Mouse (Mus musculus) B cell, adult 2 months (primary cell): ENCODE measurements at regions not wholly inside any gene's neighbourhood (a gene's known extent, or its start where the extent isn't known, plus 50 kb on each side); places are given as distances from the start of the nearest gene placed in this dataset.

Source experiments
- DNase-seq, 2 experiments: peaks; one replicate each; pipeline ENCODE4 v3.0.0; 2022

GRCm38 (mm10) chr1:76018588-76018987, 472.5 kb downstream of the Slc4a3 start:
- no peak for DNase-seq

DNA sequence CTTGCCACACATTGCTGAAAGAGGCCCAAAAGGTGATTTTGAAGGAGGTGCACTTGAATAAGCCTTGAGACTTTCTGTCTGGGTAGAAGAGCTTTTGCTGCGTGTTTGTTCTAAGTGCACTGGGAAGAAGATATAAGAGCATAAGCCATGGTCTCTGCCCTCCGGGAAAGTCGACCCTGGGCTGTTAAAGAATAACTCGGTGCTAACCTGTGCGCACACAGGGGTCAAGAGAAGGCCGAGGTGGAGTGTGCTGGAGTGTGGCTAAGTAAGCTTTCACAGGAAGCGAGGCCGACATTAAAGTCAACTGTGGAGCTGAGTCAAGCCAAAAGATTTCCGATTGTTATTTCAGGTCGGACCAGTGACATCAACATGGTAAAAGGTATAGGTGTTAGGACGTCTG, 473.0 kb downstream of the Slc4a3 start:
- DNase-seq, result no peak

GRCm38 (mm10) chr1:76024650-76025049, 478.6 kb downstream of the Slc4a3 start:
- DNase-seq, result no peak

DNA sequence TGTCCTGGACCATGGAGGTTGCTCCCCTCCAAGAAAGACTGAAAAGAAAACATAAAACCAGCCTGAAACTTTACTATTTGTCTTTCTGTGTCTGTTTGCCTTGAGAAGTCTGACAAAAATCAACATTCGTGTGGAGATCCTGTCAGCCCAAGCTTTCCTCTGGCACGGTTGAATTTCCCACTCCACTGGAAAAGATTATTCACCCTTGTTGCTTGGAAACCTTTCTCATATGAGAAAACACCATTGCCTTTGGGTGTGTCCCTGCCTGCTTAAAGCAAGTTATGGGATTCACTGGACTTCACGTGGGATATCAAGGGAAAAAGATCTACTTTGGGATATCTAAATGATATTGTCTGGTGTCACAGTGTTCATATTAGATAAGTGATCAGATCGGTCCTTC, 479.3 kb downstream of the Slc4a3 start:
- no peak for DNase-seq

- no peak for DNase-seq
Observed at GRCm38 (mm10) chr1:76029059-76029458, 483.0 kb downstream of the Slc4a3 start.

GRCm38 (mm10) chr1:76031171-76031922, 485.3 kb downstream of the Slc4a3 start:
- no peak for DNase-seq

DNA sequence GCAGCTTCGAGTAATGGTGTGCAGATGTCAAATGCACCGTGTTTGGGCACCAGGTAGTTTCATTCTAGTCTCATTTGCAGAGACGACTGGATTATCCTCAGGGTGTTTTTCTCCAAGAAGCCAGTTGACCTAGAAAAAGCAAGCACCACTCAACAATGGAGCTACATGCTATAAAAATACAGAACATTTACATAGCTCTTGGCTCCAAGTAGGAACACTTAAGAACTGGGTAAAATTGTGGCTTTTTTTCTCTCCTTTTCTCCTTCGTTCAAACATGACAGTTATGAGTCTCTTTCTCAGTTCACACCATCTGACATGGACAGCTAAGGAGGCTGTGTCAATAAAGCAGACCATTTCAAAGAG, 485.8 kb downstream of the Slc4a3 start:
- DNase-seq, result no peak

DNA sequence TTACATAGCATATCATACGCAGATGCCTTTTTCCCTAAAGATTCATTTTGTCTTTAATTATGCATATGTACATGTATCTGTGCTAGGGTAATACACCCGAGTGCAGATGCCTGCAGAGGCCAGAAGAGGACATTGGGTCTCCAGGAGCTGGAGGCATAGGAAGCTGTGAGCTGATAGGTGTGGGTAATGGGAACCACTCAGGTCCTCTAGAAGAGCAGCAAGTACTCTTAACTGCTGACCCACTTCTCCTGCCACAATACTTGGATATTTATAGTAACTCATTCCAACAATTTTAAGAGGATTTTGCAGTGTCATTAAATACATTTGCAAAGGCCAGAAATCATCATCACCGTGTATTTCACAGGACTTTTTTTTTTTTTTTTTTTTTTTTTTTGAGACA, 486.6 kb downstream of the Slc4a3 start:
- DNase-seq, result no peak

DNA sequence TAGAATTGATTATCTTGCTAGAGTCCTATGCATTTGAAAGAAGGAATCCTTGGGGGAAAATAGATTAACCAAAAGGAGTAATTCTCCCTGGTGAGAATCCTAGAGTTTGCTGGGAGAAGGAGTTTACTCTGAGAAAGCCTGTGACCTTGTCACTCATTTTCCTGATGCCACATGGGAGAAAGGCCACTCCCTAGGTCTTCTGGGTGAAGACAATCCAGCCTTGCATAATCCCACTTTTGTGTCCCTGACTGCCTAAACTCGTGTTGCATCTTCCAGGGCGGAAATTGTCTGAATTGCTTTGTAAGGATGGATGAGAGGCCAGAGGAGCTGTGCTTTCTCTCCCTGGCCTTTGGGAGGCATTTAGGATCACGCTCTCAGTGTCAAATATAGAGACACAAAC, 490.2 kb downstream of the Slc4a3 start:
- DNase-seq, result no peak

DNA sequence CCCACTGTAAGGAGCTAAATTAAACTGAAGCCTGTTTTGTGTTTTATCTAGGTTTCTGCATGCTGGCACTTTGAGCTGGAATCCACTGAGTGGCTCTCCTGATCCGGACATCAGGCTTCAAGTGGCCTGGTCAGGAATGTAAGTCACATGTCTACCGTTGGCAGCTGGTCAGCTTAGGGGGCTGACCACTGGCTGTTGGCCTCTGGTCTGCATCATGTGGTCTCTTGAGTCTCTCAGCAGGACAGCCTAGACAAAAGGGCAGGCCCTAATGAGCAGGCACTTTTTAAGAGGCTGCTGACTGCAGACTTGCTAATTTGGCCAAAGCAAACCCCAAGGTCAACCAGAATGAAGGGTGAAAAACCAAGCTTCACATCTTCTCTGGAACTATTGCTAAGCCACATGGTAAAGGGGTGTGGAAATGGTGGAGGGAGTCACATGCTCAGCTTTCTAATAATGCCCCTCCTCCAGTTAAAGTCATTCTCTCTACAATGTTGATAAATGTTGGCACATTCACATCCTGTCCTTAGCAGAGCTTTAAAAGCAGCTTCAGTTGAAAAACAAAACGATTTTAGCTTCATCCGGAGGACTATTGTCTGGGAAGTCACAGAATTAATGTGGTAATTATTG, 493.1 kb downstream of the Slc4a3 start:
- DNase-seq, result no peak

DNA sequence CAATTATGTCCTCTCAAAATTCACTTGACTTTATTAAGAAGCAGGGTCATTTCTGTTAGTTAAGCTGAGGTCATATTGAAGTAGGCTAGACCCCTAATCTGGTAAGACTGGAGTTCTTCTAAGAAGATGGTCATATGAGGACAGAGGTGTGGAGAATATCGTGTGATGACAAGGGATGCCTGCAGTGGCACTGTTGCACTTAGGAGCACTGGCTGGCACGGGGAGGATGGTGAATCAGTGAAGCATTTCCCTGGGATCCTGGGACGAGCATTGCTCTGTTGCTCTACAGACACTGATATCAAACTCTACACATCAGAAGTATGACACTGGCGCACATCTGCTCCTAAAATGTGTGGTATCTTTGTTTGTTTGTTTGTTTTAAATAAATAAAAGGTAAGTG, 493.6 kb downstream of the Slc4a3 start:
- no peak for DNase-seq

- no peak for DNase-seq
Observed at GRCm38 (mm10) chr1:76050264-76050663, 504.2 kb downstream of the Slc4a3 start.

- no peak for DNase-seq
Observed at GRCm38 (mm10) chr1:76053378-76054171, 507.5 kb downstream of the Slc4a3 start.

DNA sequence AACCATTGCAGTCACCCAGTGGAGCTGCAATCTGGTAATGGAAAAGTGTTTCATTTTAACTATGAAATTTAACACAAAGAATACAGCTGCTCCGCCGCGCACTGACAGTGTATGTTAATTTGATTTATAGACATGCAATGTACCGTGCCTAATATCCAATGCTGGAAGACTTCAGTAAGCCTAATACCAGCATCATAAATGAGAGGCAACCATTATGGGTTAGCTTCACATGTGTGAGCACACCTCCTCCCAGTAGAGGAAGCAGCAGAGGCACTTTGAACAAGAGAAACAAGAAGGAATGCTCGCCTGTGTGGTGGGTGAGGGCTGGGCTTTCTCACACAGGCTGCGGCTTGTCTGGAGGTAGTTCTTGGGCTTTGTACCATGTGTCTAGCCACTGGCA, 519.7 kb downstream of the Slc4a3 start:
- DNase-seq, result no peak

DNA sequence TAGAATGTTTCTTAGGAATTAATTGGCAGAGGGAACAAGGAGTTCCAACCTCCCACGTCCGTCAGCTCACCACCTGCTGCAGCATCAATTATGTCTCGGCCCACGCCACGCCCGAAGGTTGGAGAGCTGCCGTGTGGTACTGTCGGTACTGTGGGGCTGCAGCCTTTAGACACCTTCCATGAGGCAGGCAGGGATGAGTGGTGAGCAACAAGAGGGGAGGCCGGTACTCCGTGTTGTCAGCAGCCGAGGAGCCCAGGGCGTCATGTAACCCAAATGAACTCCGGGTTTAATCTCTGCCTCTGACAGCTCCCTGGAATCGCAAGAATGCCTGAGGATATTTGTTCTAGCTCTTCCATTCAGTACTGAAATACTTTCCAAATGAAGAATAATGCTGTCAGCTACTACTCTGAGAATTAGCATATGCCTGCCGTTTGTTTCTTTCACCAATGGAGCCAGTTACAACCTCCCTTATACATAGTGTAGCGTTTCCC, 524.8 kb downstream of the Slc4a3 start:
- DNase-seq, result no peak

GRCm38 (mm10) chr1:76075213-76075612, 529.1 kb downstream of the Slc4a3 start:
- no peak for DNase-seq

GRCm38 (mm10) chr1:76075685-76076455, 529.8 kb downstream of the Slc4a3 start:
- no peak for DNase-seq

DNA sequence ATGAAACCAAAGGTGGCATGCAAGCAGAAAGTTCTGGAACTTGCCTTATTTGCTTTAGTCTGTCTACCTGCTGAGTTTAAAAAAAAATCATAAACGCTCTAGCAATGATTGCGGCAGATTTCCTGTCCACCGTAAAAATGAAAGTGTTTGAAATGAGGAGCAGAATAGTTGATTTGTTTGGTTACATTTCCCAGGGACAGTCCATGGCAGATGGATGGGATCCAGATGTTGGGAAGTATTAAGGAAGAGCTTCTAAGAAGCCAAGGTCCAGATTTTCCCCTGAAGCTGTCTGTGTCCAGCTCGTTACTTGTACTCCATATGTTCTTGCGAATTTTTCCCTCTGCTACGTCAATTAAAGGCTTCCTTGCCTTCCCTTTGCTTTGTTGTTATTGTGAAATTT, 534.2 kb downstream of the Slc4a3 start:
- no peak for DNase-seq

DNA sequence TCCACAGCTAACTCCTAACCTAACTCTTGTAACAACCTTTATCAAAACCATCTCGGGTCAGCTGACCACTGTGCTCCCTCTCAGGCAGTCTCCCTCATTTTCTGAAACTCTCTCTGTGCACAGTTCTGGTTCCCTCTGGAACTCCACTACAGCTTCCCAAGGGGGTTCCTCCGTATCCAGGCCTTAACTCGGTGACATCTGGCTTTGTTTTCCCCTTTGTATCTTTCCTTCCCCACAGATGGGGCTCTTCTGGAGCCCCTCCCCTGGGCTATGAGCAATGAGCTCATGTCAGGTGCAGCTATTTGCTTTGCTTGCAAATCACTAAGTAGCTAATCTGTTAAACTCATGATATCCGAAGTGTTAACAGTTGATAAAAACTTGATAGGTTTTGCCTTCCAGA, 535.6 kb downstream of the Slc4a3 start:
- DNase-seq, result no peak

DNA sequence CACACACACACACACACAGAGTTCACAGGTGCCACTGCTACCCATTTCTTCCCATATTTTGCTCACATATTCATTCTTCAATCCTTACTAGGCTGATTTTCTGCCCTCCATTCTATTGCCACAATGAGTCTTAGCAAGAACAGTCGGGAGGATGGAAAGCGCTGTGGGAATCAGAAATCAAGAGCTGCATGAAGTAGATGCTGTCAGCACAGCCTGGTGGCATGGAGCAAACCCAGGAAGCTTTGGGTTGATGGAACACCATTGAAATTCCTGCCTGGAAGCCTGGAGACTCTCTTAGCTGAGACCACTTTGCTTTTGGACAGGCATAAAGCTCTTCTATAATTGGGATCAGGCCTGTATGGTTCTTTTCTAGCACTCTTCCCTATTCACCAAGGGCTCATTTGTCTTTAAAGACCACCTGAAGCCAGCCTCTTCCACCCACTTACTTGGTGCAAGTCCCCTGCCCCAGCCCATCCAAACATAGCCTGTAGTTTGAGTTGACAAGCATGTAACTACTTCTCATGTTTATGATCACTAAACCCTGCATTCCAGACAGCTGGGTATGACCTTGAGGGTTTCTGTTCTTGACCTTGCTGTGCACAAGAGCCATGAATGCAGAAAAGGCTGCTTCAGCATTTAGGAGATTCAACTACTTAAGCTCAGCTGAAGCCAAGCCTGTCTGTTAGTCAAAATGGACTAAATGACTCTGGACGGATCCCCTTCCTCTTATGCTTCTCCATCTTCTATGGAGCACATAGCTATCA, 537.4 kb downstream of the Slc4a3 start:
- no peak for DNase-seq

GRCm38 (mm10) chr1:76091031-76091430, 545.0 kb downstream of the Slc4a3 start:
- no peak for DNase-seq

DNA sequence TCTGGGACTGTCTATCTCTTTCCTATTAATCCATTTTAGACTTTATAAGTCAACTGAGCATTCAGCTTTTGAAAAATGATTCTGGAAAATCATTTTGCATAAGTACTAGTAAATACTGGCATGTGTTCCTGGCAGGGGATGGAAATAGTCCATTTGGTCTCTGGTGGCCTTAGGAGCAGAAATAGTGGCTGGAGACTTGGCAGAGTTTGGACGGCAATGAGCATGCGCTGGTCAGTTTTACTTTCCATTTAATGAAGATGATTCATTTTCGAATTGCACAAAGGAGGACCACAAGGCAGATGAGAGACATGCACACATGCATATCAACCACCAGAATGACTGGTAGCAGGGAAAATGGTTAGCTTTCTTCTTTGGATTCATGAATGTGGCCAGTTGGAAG, 567.2 kb downstream of the Slc4a3 start:
- no peak for DNase-seq
